Mouse (Mus musculus): ENCODE data around the gene Idh3a. TPM values are rescaled to one million over a fixed set of nuclear protein-coding genes. Genes with fewer than 3 reads are reported as not detected.
"Not testable (repeated sequence)": the region's sequence is repeated elsewhere in the genome, so short reads cannot be mapped to it uniquely, and the experiment has no call there.

Gene Idh3a
- total and polyA plus RNA-seq, 3 experiments = 160 to 282 (median 205) TPM

GRCm38 (mm10) chr9:54593652-54594051 lies 7.5 kb downstream of the Idh3a start:
- peaks cover 15% of the 10 kb centered on the region for H3K79me2 ChIP-seq (ENCODE audit: control insufficient read depth, insufficient read depth, low read length, poor library complexity)
- not testable (repeated sequence) for H3K9me3 ChIP-seq (replicated peaks; ENCODE audit: insufficient read depth, low read length); H3K27ac ChIP-seq (ENCODE audit: control insufficient read depth, low read depth, low read length); H3K27me3 ChIP-seq (ENCODE audit: control insufficient read depth in 1 of 2, insufficient read depth in 2 of 2, low read length in 2 of 2); H3K4me1 ChIP-seq (ENCODE audit: control insufficient read depth in 1 of 2, insufficient read depth in 2 of 2, low read length in 2 of 2); H3K9ac ChIP-seq (ENCODE audit: control insufficient read depth, low read depth, low read length, poor library complexity, severe bottlenecking); DNase-seq (ENCODE audit: low read depth, low spot score); H3K4me3 ChIP-seq (ENCODE audit: control insufficient read depth in 1 of 2, insufficient read depth in 1 of 2, low read depth in 2 of 2, low read length in 2 of 2)
- peaks cover 12 to 70% of the 10 kb centered on the region in 2 experiments for H3K36me3 ChIP-seq (ENCODE audit: control insufficient read depth in 1 of 2, insufficient read depth in 2 of 2, low read length in 2 of 2)
- TF ChIP-seq USF1 (IDR thresholded peaks at IDR 0.05; ENCODE audit: low read depth, low read length) = peak; percentile 28; the same call in 1 of the 2 replicates

- TF ChIP-seq ELF1 (IDR thresholded peaks at IDR 0.05; ENCODE audit: low read depth, low read length) = no peak
- no peak for TF ChIP-seq POLR2AphosphoS2 (IDR thresholded peaks at IDR 0.05; ENCODE audit: low read length)
- TF ChIP-seq E2F4 (IDR thresholded peaks at IDR 0.05; ENCODE audit: borderline replicate concordance, low read depth, low read length) = no peak
- TF ChIP-seq MAFK (IDR thresholded peaks at IDR 0.05; ENCODE audit: borderline replicate concordance, low read depth, low read length) = no peak
- TF ChIP-seq MAX (IDR thresholded peaks at IDR 0.05; ENCODE audit: low read length) = no peak
- TF ChIP-seq TBP (IDR thresholded peaks at IDR 0.05; ENCODE audit: low read depth, low read length) = no peak
- TF ChIP-seq GATA1 (IDR thresholded peaks at IDR 0.05; ENCODE audit: low read depth, low read length) = no peak
- TF ChIP-seq USF1 (IDR thresholded peaks at IDR 0.05; ENCODE audit: low read depth, low read length) = no peak
- TF ChIP-seq CTCF (IDR thresholded peaks at IDR 0.05 in 2 of 3, conservative IDR thresholded peaks at IDR 0.05 in 1 of 3; ENCODE audit: control insufficient read depth in 1 of 3, insufficient read depth in 1 of 3, low read depth in 2 of 3, low read length in 3 of 3, poor library complexity in 1 of 3, severe bottlenecking in 1 of 3) = no peak
- TF ChIP-seq ZNF384 (IDR thresholded peaks at IDR 0.05; ENCODE audit: low read depth, low read length) = no peak
- TF ChIP-seq TCF12 (IDR thresholded peaks at IDR 0.05; ENCODE audit: low read depth, low read length) = no peak
- no peak overlapping the region for H3K9ac ChIP-seq (ENCODE audit: control insufficient read depth, low read depth, low read length, poor library complexity, severe bottlenecking)
- no peaks in the 10 kb centered on the region for H3K4me1 ChIP-seq (ENCODE audit: control insufficient read depth in 1 of 2, insufficient read depth in 2 of 2, low read length in 2 of 2)
- no peak overlapping the region for H3K4me3 ChIP-seq (ENCODE audit: control insufficient read depth in 1 of 2, insufficient read depth in 1 of 2, low read depth in 2 of 2, low read length in 2 of 2)
- H3K27ac ChIP-seq (ENCODE audit: control insufficient read depth, low read depth, low read length) = no peak overlapping the region
- DNase-seq (ENCODE audit: low read depth, low spot score) = no peak
- no peaks in the 10 kb centered on the region for H3K27me3 ChIP-seq (ENCODE audit: control insufficient read depth in 1 of 2, insufficient read depth in 2 of 2, low read length in 2 of 2)
- H3K79me2 ChIP-seq (ENCODE audit: control insufficient read depth, insufficient read depth, low read length, poor library complexity) = 0 out of 2 replicates have a peak, but pooled peaks cover 2% of the 10 kb centered on the region
- H3K9me3 ChIP-seq (replicated peaks; ENCODE audit: insufficient read depth, low read length) = no peaks in the 10 kb centered on the region
- peaks cover 0 to 69% of the 10 kb centered on the region in 2 experiments; a peak in 2 of 4 replicates for H3K36me3 ChIP-seq (ENCODE audit: control insufficient read depth in 1 of 2, insufficient read depth in 2 of 2, low read length in 2 of 2)
These were observed 10.8 kb downstream of the Idh3a start for GRCm38 (mm10) chr9:54596752-54597465.

GRCm38 (mm10) chr9:54602386-54602785 lies 16.3 kb downstream of the Idh3a start:
- Histone ChIP-seq H3K4me1 (ENCODE audit: control insufficient read depth in 1 of 2, insufficient read depth in 2 of 2, low read length in 2 of 2) (no peaks in the 10 kb centered on the region), H3K27ac (ENCODE audit: control insufficient read depth, low read depth, low read length) (no peak overlapping the region), H3K36me3 (ENCODE audit: control insufficient read depth in 1 of 2, insufficient read depth in 2 of 2, low read length in 2 of 2) (peaks cover 0 to 37% of the 10 kb centered on the region in 2 experiments; a peak in 2 of 4 replicates), H3K4me3 (ENCODE audit: control insufficient read depth in 1 of 2, insufficient read depth in 1 of 2, low read depth in 2 of 2, low read length in 2 of 2) (no peak overlapping the region), H3K27me3 (ENCODE audit: control insufficient read depth in 1 of 2, insufficient read depth in 2 of 2, low read length in 2 of 2) (no peaks in the 10 kb centered on the region), H3K79me2 (ENCODE audit: control insufficient read depth, insufficient read depth, low read length, poor library complexity) (no peaks in the 10 kb centered on the region), H3K9me3 (replicated peaks; ENCODE audit: insufficient read depth, low read length) (no peaks in the 10 kb centered on the region), H3K9ac (ENCODE audit: control insufficient read depth, low read depth, low read length, poor library complexity, severe bottlenecking) (no peak overlapping the region)
- TF ChIP-seq KAT2A (conservative IDR thresholded peaks at IDR 0.05; ENCODE audit: low read depth, low read length) (no peak), POLR2AphosphoS2 (IDR thresholded peaks at IDR 0.05; ENCODE audit: low read length) (0 out of 2 replicates have a peak, but pooled peaks have one; percentile 39)
- no peak for DNase-seq (ENCODE audit: low read depth, low spot score)

All from MEL (cell line).